Mouse (Mus musculus) forebrain, postnatal 0 days (tissue): ENCODE measurements around the gene Larp1. TPM values are rescaled to one million over a fixed set of nuclear protein-coding genes. Genes with fewer than 3 reads are reported as not detected.

Experiments
- ATAC-seq: fragments of 200-750 bp; cut with Nextera tagmentation; 2 replicates; pipeline ENCODE4 v1.8.0; 2017; ENCODE audit warnings: mild to moderate bottlenecking, moderate library complexity
- DNase-seq: peaks from one replicate; pipeline ENCODE4 v3.0.0-alpha.2; 2015
- H3K27ac ChIP-seq: fragments of 300-500 bp; sonication (generic); 2 replicates; pipeline ENCODE4 v1.5.1; 2014; ENCODE audit warnings: low read depth, mild to moderate bottlenecking, antibody characterized with exemption, low read length, moderate library complexity, mixed read lengths
- H3K27me3 ChIP-seq: fragments of 300-500 bp; sonication (generic); 2 replicates; pipeline ENCODE4 v1.6.1; 2014; ENCODE audit warnings: mild to moderate bottlenecking, low read length, mixed read lengths; ENCODE audit not compliant: insufficient read depth
- H3K36me3 ChIP-seq: fragments of 300-500 bp; sonication (generic); 2 replicates; pipeline ENCODE4 v1.6.1; 2014; ENCODE audit warnings: mild to moderate bottlenecking, moderate library complexity; ENCODE audit not compliant: insufficient read depth
- H3K4me1 ChIP-seq: fragments of 300-500 bp; sonication (generic); 2 replicates; pipeline ENCODE4 v1.6.1; 2014; ENCODE audit warnings: antibody characterized with exemption; ENCODE audit not compliant: insufficient read depth
- H3K4me2 ChIP-seq: fragments of 300-500 bp; sonication (generic); 2 replicates; pipeline ENCODE4 v1.6.1; 2014; ENCODE audit warnings: low read depth, mild to moderate bottlenecking, moderate library complexity
- H3K4me3 ChIP-seq: fragments of 300-500 bp; sonication (generic); 2 replicates; pipeline ENCODE4 v1.5.1; 2014; ENCODE audit warnings: low read depth, low read length, mixed read lengths
- H3K9ac ChIP-seq: fragments of 300-500 bp; sonication (generic); 2 replicates; pipeline ENCODE4 v1.6.1; 2014; ENCODE audit warnings: mild to moderate bottlenecking
- H3K9me3 ChIP-seq: fragments of 300-500 bp; sonication (generic); 2 replicates; pipeline ENCODE4 v1.6.1; 2016; ENCODE audit warnings: low read length
- CTCF ChIP-seq: sonication (generic); IDR thresholded peaks from 2 replicates; pipeline ENCODE4 v1.5.1; 2016; ENCODE audit warnings: antibody characterized with exemption, control low read depth, low read depth
- WGBS: fragments of 180-500 bp; shearing (Covaris S2); extraction: QIAGEN DNeasy Blood & Tissue Kit; methylation state at CpG from one replicate; pipeline ENCODE4 v1.1.7; 2014; 5-methylcytosine and 5-hydroxymethylcytosine counted together
- polyA plus RNA-seq: library from polyadenylated mRNA; unstranded; fragments of >200 nt; fragmentation: Nextera tagmentation; extraction: Ambion mirVana; gene quantifications from 2 replicates; pipeline ENCODE4 v1.2.1, GENCODE M21; 2015
- total RNA-seq: library from RNA; depleted of rRNA; stranded (reverse); fragments of >200 nt; gene quantifications from 2 replicates; pipeline ENCODE4 v1.2.3, GENCODE M21; 2014

Larp1 gene
- total and polyA plus RNA-seq, 2 experiments from 2014 or later: 13.3 to 43.9 TPM

- Histone ChIP-seq H3K4me3 (no peak overlapping the region), H3K27me3 (no peaks in the 10 kb centered on the region), H3K36me3 (no peaks in the 10 kb centered on the region), H3K27ac (no peak overlapping the region), H3K4me2 (no peak overlapping the region), H3K4me1 (no peaks in the 10 kb centered on the region), H3K9me3 (no peaks in the 10 kb centered on the region), H3K9ac (no peak overlapping the region)
- TF ChIP-seq CTCF: no peak
- 48% methylated on average over 3 of the region's 3 CpGs for WGBS
- DNase-seq (no peak), ATAC-seq (no peak)
These were observed 24.6 kb upstream of the Larp1 start for GRCm38 (mm10) chr11:57984343-57984666.

GRCm38 (mm10) chr11:57985485-57985884, 23.4 kb upstream of the Larp1 start:
- Histone ChIP-seq H3K27me3 (no peaks in the 10 kb centered on the region), H3K4me1 (no peaks in the 10 kb centered on the region), H3K9me3 (no peaks in the 10 kb centered on the region), H3K4me3 (no peak overlapping the region), H3K9ac (no peak overlapping the region), H3K27ac (no peak overlapping the region), H3K36me3 (no peaks in the 10 kb centered on the region), H3K4me2 (no peak overlapping the region)
- ATAC-seq (no peak), DNase-seq (no peak)
- WGBS: 91% methylated on average over 3 of the region's 3 CpGs
- no peak for TF ChIP-seq CTCF

- H3K27ac ChIP-seq: no peak overlapping the region
- H3K4me2 ChIP-seq: no peak overlapping the region
- no peak overlapping the region for H3K9ac ChIP-seq
- no peak overlapping the region for H3K4me3 ChIP-seq
- ATAC-seq (no peak), DNase-seq (no peak)
- H3K36me3 ChIP-seq: no peaks in the 10 kb centered on the region
- H3K4me1 ChIP-seq: no peaks in the 10 kb centered on the region
- no peaks in the 10 kb centered on the region for H3K9me3 ChIP-seq
- TF ChIP-seq CTCF: no peak
- no peaks in the 10 kb centered on the region for H3K27me3 ChIP-seq
- WGBS: 89% methylated on average over 6 of the region's 6 CpGs
These were observed 22.8 kb upstream of the Larp1 start for GRCm38 (mm10) chr11:57986053-57986452.

GRCm38 (mm10) chr11:57986456-57986855, 22.4 kb upstream of the Larp1 start:
- no peak for DNase-seq
- TF ChIP-seq CTCF: no peak
- H3K27me3 ChIP-seq: no peaks in the 10 kb centered on the region
- no peak overlapping the region for H3K27ac ChIP-seq
- 81% methylated on average over 6 of the region's 6 CpGs for WGBS
- no peak overlapping the region for H3K4me2 ChIP-seq
- H3K4me1 ChIP-seq: no peaks in the 10 kb centered on the region
- H3K4me3 ChIP-seq: no peak overlapping the region
- H3K9me3 ChIP-seq: no peaks in the 10 kb centered on the region
- H3K9ac ChIP-seq: no peak overlapping the region
- H3K36me3 ChIP-seq: no peaks in the 10 kb centered on the region
- no peak for ATAC-seq

- Histone ChIP-seq H3K9me3 (no peaks in the 10 kb centered on the region), H3K36me3 (no peaks in the 10 kb centered on the region), H3K9ac (no peak overlapping the region), H3K27ac (no peak overlapping the region), H3K4me1 (no peaks in the 10 kb centered on the region), H3K4me3 (no peak overlapping the region), H3K27me3 (no peaks in the 10 kb centered on the region), H3K4me2 (no peak overlapping the region)
- ATAC-seq: no peak
- DNase-seq: no peak
- TF ChIP-seq CTCF: no peak
- WGBS: 94% methylated on average over 7 of the region's 7 CpGs
These were observed 22.0 kb upstream of the Larp1 start for GRCm38 (mm10) chr11:57986861-57987260.

- Histone ChIP-seq H3K4me3 (no peak overlapping the region), H3K9ac (no peak overlapping the region), H3K9me3 (no peaks in the 10 kb centered on the region), H3K4me1 (no peaks in the 10 kb centered on the region), H3K27me3 (no peaks in the 10 kb centered on the region), H3K4me2 (no peak overlapping the region), H3K36me3 (no peaks in the 10 kb centered on the region), H3K27ac (no peak overlapping the region)
- DNase-seq: no peak
- no peak for ATAC-seq
- TF ChIP-seq CTCF: no peak
- 87% methylated on average over 7 of the region's 7 CpGs for WGBS
These were observed 10.7 kb upstream of the Larp1 start for GRCm38 (mm10) chr11:57998168-57998567.

- no peaks in the 10 kb centered on the region for H3K36me3 ChIP-seq
- no peaks in the 10 kb centered on the region for H3K9me3 ChIP-seq
- no peak overlapping the region for H3K4me2 ChIP-seq
- no peak overlapping the region for H3K4me3 ChIP-seq
- no peak overlapping the region for H3K9ac ChIP-seq
- H3K27me3 ChIP-seq: no peaks in the 10 kb centered on the region
- ATAC-seq (no peak), DNase-seq (no peak)
- H3K4me1 ChIP-seq: no peaks in the 10 kb centered on the region
- no peak overlapping the region for H3K27ac ChIP-seq
- WGBS: 0% methylated on average over 1 of the region's 1 CpGs
- no peak for TF ChIP-seq CTCF
These were observed 10.0 kb upstream of the Larp1 start for GRCm38 (mm10) chr11:57998872-57999271.

GRCm38 (mm10) chr11:58003126-58003525, 5.7 kb upstream of the Larp1 start:
- WGBS: 85% methylated on average over 8 of the region's 8 CpGs
- no peak for TF ChIP-seq CTCF
- ATAC-seq (no peak), DNase-seq (no peak)
- H3K4me1 ChIP-seq: 0 out of 2 replicates have a peak, but pooled peaks cover 4% of the 10 kb centered on the region
- no peak overlapping the region for H3K4me3 ChIP-seq
- H3K27ac ChIP-seq: no peak overlapping the region
- no peaks in the 10 kb centered on the region for H3K9me3 ChIP-seq
- no peak overlapping the region for H3K9ac ChIP-seq
- no peaks in the 10 kb centered on the region for H3K36me3 ChIP-seq
- no peak overlapping the region for H3K4me2 ChIP-seq
- H3K27me3 ChIP-seq: no peaks in the 10 kb centered on the region
